ENCODE assay signal across 8 mouse cellular contexts in the genomic region with DNA sequence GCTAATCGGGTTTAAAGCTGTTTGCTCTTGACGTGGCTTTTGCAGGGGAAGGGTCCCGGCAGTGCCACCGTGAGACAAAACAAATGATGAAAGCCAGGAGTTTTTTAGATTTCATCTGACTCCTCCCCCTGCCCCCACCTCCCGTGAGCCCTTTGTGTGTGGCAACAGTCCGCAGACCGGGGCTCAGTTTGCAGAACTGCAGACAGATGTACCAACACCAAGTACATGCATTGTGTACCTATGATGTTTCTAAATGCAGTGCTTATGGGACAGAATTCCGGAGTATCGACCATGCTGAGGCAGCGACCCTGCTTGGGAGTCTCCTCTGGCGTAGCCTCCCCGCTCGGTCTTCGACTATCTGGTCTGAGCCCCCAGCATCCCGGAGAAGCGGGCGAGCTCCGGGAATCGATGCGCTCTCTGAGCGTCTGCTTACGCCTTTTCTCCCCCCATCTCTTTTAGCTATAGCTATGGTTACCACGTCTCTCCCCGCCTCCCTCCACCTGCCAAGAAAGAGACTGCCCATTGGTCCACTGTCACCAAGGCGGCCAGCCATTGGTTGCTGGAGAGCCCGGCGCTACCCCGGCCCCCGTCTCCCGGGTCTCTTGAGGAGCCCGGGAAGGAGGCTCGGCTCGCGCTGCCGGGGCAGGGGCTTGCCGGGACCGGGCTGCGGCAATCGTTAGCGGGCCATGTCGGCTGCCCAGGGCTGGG. TPM values are rescaled to one million over a fixed set of nuclear protein-coding genes. Genes with fewer than 3 reads are reported as not detected.
DNase-seq lines count a peak whose midpoint lies in the region; ATAC-seq lines count a peak whose summit lies in the region.

A gene (plus strand): TSS at position 561 of the 708 bp plus-strand sequence.

- peak within 1 kb of the TSS; percentile 97 for H3K9ac ChIP-seq in hindbrain, embryonic 14.5 days

- H3K9me3 ChIP-seq in hindbrain, embryonic 14.5 days (ENCODE audit: control insufficient read depth, low read length), result no peaks in the 10 kb centered on the region

- under 1% methylated on average over 40 of the region's 41 CpGs for WGBS in hindbrain, embryonic 14.5 days

- peak; percentile 100 for ATAC-seq in hindbrain, embryonic 14.5 days (ENCODE audit: low FRiP score)

- no peaks in the 10 kb centered on the region for H3K36me3 ChIP-seq in hindbrain, embryonic 14.5 days (replicated peaks; ENCODE audit: control insufficient read depth, insufficient read depth)

- peak within 1 kb of the TSS; percentile 98 for H3K27ac ChIP-seq in hindbrain, embryonic 14.5 days

- peak; percentile 99 for DNase-seq in R1 (ENCODE audit: low read depth, low spot score)
- peak; percentile 99 to 100 for DNase-seq in cerebellum, postnatal 25 days
- peak; percentile 99 to 100 for DNase-seq in frontal cortex, postnatal 25 days (ENCODE audit: low spot score in 2 of 2)
- peak; percentile 100 for DNase-seq in hindbrain, embryonic 14.5 days (ENCODE audit: low spot score)
- peak; percentile 100 for DNase-seq in layer of hippocampus, postnatal 36 days
- DNase-seq in lung, postnatal 36 days, result peak; percentile 99
- DNase-seq in retina, postnatal 1 day, result peak; percentile 100
- DNase-seq in urinary bladder, adult 18-20 months (ENCODE audit: low spot score in 2 of 2), result peak; percentile 100

- peak within 1 kb of the TSS; percentile 69 for H3K4me2 ChIP-seq in hindbrain, embryonic 14.5 days (replicated peaks)

- H3K27me3 ChIP-seq in hindbrain, embryonic 14.5 days (ENCODE audit: control insufficient read depth, insufficient read depth, low read length), result no peaks in the 10 kb centered on the region

- H3K4me3 ChIP-seq in hindbrain, embryonic 14.5 days (replicated peaks; ENCODE audit: low read length), result peak within 1 kb of the TSS; percentile 99

- peaks cover 11% of the 10 kb centered on the region for H3K4me1 ChIP-seq in hindbrain, embryonic 14.5 days (replicated peaks; ENCODE audit: control insufficient read depth, insufficient read depth, low read length)

RNA-seq across cellular contexts. Expression of the gene that starts here (rescaled TPM):
- 51.1 and 63.1 TPM in 2 replicates for polyA plus RNA-seq in hindbrain, embryonic 14.5 days (2014; fragmentation: Nextera tagmentation; extraction: Ambion mirVana)
- 10 to 100 TPM; 95.9 to 97.0 TPM for total RNA-seq in layer of hippocampus, postnatal 36 days (2021)

Comparison
In these comparisons a context has a peak if more than half of its experiments do, and no peak if none do; other contexts are left out.
1. Peak in every context shown above with its lines: DNase-seq, ATAC-seq, H3K4me3 ChIP-seq and H3K27ac ChIP-seq.